Mouse (Mus musculus) urinary bladder, postnatal 4 days (tissue): Measurements from ENCODE around the gene Epha4.

Source experiments
- DNase-seq, 2 experiments: peaks; one replicate each; pipeline ENCODE4 v3.0.0; 2021 to 2022; ENCODE audit warnings: low spot score in 2 of 2

The Epha4 gene

DNA sequence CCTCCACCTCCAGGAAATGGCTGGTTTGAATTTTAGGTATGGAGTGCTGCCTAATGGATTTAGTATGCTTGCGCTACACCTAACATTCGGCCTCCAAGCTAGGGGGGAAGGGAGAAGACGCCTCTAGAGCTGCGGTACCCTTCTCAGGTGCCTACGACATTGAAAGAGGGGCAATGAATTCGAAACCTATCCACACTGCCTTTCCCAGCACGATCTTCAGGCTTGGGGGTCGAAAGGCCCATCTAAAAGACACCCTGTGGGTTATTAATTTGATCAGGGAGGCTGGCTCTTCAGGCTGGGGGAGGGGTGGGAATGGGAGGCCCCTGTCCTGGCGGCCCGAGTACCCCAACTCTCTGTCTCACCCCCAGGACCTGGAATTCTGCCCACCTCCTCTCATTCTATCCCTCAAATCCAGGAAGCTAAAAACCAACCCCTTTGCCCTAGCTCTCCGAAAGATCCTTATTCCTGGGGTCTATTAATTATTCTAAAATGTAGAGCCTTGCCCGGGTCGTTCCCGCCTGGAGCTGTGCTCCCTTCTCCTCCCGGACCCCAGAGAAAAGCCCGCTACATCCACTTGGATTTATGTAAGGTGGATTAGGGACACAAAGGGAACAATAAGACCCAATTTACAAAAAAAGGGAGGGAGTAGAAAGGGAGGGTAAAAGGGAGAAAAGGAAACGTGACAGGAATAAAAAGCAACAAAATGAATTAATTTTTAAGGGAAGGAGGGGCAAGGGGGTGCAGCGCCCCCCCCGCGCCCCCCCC, 2.3 kb downstream of the Epha4 start:
- no peak for DNase-seq

DNA sequence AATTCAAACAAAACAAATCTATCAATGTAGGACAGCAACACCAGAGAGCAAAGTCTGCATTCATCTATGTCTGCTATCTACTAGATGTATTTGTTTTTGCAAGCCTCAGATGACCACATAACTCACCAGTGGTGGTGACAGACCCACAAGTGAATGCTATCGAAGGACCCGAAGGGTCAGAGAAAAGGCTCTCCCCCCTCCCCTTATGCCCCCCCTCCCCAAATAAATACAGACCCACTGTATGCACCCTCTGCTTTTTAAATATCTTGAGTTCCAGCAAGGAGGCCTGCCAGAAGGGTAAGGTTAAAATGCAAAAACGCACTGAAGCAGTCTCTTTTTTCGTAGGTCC, 2.9 kb downstream of the Epha4 start:
- no peak for DNase-seq

DNA sequence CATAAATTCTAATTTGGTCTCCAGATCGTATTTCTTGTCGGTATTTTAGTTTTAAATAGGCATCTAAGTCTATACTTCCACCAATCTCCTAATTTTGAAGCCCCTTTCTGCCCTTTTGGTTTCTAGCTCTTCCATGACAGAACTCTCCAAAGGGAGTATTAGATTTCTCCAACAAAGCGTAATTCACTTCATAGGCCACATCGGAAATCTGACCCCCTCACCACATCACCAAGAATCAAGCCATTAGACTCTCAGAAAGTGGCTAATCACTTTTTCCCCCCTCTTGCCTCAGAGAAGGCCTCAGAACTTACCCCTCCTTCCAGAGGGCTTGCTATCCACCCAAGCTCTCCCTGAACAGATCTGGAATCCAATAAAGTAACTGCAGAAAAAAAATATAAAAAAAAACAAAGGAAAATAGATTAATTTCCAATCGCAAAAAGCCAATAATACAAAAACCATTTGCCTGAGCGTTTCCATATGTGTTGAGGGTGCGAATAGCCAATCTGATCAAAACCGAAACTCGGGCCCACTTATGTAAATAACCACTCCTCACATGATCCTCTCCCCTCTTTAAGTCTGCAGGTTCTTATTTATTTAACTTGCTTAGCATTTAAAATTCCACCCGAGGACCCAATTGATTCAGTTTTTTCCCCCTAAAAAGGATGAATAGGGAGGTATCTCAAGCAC, 3.4 kb downstream of the Epha4 start:
- no peak for DNase-seq

DNA sequence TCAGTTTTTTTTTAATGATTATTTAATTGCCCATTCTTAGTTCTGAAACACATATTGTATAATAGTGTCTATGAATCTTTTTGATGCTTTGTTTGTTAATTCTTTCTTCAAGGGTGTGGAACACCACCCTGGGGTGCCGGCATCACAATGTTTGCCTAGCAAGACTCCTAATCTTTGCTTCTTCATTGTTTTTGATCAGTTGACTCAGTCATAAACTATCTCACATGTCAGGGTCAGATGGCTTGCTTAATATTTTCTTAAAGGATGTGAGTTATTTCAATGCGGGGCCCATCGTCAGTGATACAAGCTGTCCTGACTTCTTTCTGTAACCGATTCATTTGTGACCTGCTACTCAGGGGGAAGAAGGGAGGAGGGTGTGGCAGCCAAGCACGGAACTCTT, 4.3 kb downstream of the Epha4 start:
- DNase-seq, result no peak

DNA sequence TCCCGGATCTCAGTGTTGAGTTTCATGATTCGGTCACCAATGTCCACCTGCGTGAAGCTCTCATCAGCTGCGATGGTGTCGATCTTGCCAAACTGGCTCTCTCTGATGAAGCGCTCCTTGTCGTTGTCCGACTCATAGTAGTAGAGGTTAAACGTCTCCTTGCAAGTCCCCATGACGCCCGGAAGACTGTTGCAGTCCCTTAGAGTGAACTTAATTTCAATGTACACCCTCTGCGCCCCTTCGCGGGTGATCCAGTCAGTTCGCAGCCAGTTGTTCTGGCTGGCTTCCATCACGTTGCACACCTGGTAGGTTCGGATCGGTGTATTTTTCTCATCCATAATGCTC, 8.1 kb downstream of the Epha4 start:
- DNase-seq, result no peak

DNA sequence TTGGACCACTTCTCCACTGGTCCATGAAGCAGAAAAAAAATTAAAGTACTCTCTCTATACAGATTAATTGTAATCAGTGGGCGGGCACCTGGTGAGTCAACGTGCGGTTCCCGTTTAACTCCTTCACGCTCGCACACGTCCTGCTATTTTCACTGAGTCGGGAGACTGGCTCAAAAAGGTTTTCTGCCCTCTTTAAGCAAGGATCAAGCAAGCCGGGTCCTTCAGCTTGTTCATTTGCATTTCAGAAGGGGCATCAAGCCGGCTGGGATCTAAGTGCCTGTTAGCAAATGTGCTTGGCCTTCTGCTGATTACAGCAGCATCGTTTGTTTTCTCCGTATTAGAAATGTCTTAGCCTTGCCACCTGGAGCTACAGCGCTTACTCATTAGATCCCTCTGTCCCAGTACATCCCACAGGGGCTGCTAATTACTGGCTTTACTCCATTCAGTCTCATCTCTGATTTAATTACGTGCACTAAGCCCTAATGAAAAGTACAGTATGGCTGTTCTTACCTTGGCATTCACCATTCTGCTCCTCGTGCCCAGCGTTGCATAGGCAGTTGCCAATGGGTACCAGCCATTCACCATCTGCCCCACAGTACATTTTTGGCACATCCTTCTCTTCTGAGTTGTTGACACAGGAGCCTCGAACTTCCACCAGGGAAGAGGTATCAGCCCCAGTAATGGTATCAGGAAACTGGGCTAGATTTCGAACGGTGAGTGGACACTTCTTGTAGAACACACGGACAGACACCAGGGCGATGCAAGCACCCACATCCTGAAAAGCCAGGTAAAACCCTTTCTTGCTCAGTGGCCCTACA, 8.6 kb downstream of the Epha4 start:
- no peak for DNase-seq

DNA sequence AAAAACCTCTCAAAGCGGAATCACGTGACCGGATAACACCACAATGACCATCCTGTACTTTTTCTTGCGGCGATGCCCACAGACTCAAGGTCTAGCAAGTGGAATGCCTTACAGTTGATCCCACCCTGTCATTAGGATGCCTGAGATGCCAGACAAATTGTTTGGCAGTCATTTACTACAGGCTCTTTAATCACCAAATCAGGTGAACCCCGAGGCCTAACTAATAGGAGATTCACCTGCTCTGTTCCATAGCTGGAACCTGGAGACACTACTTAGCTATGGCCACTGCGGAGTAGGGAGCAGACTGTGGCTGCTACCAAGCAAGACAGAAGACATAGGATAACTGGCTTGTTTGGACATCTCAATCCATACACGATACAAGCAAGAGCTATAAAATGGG, 9.6 kb downstream of the Epha4 start:
- no peak for DNase-seq

DNA sequence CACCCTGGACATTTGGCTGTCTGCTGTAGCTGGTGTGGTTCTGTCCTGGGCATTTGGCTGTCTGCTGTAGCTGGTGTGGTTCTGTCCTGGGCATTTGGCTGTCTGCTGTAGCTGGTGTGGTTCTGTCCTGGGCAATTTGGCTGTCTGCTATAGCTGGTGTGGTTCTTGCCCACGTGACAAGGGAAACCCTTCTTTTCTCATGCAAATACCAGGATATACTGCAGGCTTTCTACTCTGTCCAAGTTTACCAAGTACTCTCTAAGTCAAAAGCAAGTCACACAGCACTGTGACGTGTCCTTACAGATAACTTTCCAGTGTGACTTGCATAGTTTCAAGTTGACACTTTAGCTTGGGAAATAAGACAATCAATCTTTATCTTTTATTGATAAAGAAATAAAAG, 10.1 kb downstream of the Epha4 start:
- no peak for DNase-seq

DNA sequence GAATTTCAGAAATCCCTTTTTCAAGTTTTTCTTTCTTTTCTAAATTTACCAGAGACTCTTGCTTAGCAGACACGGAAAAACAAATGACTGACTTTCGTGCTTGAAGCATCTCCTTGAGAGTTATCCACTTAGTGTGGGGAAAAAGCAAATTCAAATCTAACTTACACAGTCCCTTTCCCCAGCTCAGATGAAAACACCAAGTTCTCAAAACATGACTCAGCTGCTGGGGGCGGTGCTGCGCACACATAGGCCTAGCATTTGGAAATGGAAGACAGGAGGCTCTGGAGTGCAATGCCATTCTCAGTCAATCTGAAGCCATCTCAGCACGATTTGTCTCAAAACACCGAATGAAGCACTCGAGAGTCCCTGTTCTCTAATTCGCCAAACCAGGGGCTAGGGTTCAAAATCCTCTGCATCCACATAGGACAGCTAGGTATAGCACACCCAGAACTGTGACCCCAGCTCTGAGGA, 11.1 kb downstream of the Epha4 start:
- DNase-seq, result no peak

DNA sequence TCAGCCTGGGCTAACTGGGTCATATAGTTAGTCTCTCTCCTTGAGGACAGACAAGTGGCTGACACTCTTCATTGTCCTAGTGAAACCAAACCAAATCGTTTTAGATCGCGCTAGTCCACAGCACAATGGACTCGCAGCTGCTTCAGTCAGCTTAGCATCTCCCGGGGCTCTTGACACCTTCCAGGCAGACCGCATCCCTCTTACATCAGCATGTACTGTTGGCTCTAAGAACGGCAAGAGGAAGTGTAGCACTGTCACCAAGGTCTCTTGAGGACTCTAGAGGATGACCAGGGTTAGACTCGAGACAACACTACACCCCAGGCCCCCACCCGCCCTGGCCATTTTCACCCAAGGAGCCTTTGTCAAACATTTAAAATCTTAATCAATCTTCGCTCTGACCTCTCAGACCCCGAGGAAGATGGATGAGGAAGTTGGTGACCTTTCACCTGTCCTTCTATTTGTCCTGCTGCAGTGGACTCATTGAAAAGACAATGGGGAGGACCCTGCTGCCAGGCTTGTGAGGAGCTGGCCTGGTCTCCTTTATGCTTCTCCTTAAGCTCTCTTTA, 12.3 kb downstream of the Epha4 start:
- no peak for DNase-seq

DNA sequence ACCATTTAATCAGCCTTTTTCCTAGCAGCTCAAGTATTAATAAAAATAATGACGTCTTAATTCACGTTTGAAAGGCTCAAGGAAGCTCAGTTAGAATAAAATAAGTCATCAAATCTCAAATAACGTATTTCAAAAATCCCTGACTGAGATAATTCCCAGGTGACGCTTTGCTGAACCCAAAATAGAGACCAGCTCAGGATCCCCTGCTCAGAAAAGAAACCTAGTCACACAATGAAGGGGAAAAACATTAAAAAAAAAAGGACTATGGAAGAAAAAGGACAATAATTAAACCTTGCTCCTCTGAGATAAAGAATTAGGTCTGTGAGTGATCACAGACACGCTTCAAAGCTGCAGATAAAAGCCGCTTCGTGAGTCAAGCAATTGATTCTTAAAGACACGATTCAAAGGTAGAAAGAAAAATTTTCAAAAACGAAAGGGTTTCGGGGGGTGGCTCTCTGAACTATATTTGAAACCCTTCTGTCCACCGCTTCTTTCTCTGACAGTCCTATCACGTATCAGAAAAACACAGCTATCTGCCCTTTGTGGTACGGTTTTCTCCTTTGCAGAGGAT, 13.4 kb downstream of the Epha4 start:
- DNase-seq, result no peak

DNA sequence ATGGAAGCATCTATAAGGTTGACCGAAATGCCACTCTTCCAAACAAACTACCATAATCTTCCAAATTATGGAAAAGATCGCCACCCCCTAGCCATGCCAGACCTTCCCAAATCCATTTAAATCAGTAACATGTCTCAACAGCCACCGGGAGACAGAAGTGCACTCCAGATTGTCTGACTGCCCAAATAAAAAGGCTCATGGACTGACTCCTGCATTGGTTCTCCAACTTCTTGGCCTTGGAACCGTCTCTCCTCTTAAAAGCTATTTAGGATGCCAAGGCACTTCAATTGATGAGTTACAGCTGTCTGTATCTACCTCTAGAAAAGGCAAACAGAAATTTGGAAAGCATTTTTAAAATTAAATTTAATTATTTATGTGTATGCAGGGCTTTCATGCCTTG, 17.4 kb downstream of the Epha4 start:
- no peak for DNase-seq

DNA sequence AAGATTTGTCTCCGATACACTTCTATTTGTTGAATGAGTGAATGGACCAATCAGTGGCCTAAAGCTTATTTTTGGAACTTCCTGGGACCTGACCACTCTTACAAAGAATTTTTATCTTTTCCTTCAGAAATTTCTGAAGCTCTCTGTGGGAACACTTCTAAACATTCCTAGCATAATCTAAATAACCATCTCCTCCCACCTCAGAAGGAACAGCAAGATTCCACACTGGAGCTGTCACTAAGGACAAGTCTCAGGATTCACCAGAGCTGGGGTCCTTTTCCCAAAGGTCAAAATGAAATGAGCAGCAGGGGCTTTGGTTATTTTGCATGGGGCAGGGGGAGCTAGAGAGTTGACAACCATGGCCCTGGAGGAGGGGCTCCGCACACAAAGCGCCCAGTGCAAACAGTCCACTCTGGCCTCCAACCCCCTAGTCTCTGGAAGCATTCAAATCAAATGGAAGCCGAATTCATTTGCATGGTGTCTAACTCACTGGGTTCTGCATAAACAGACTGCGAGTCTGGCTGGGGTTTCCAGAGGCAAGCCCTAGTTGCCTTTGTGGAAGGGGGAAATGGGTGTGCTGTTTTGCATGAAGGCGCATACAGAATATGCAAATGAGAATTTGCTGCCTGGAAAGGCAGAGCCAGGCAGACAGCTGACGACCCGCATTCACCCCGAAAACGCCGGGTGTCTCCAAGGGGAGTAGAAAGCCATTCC, 18.3 kb downstream of the Epha4 start:
- no peak for DNase-seq

DNA sequence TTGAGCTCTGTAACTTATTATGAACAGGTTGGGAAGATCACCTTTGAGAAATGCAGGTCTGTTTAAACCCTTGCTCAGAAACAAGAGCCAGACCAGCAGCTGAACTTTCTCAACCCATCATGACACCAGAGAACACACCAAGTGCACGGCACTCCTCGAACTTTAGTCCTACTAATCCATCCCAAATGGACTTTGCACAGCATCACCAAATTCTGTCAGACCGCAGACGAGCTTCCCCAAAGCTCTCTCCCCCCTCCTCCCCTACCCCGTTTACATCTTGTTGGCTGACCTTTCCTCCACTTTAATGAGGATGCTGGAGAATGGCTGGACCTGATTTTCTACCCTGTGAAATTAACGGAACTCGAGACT, 19.1 kb downstream of the Epha4 start:
- no peak for DNase-seq

DNA sequence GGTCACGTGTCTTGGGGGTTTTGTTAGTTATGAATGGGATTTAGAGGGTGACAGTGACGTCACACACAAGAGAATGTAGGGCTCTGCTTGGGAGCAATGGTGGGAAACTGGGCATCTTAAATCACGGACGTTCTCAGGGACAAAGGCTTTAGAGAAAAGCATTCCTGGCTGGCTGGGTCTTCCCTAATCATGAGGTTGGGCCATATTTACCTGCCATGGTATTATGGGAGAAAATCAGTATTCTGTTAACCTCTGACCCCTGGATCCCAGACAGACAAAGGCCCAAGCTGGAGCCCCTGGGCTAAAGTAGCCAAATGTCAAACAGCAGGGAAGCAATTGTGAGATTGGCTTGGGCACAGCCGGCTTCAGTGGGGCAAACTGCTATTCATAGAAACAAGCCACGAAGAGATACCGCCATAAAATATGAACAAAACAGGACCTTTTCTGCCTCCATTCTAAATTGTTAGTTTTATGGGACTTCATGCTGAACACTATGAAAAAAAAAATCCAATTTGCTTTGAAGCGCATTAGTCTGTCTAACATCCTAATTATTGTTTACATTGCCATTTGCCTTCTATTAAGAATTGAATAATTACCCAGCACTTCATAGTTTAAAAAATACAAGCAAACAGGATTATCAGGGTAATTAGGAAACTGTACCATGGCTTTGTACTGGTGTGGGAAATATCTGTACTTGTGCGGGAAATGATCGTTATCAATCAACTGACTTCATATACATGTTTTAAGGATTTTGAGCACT, 19.7 kb downstream of the Epha4 start:
- no peak for DNase-seq

DNA sequence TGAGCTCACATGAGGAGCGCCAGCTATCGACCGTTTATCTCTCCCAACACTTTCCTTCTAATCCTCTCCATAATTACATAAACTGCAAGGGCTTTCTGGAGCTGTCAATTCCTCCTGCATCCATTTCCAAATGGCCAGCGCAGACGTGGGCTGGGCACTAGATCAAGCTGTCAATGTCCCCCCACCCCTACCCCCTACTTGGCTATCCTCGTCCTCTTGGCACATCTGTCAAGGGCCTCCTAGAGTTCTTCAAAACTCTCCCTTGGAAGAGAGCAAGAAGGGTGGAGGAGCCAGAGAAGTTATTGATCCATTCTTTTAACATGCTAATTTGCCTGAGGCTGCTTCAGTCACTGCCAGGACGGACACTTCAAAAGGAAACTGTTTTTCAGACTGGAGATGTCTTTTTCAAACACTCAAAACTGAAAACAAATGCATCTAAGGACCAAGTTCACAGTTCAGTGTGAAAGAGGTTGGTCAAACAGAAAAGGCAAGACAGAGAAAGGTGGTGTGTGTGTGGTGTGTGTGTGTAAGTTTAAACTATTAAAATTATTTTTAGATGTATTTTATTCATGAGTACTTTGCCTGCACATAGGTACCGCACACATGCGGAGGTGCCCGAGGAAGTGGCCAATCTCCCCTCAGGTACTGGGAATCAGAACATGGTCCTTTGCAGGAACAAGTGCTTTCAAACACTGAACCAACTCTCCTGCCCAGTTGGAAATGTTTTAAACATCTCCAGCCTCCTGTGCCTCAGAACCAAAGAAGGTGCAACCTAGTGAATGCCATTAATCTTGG, 20.9 kb downstream of the Epha4 start:
- DNase-seq, result no peak

DNA sequence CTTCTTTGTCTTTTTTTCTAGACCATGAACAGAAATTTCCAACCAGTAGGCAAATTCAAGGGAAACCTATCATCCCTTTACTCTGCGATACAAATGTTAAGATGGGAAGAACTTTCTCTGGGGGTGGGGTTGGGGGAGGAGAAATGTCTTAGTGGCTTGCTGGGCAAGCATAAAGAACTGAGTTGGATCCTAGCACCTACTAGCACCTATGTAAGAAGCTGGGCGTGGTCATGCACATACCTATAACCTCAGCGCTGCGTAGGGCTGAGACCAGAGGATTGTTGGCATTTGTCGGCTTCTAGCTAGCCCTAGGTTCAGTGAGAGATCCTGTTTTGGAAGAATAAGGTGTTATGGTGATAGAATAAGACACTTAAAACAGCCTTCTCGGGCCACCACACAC, 24.7 kb downstream of the Epha4 start:
- DNase-seq, result no peak

DNA sequence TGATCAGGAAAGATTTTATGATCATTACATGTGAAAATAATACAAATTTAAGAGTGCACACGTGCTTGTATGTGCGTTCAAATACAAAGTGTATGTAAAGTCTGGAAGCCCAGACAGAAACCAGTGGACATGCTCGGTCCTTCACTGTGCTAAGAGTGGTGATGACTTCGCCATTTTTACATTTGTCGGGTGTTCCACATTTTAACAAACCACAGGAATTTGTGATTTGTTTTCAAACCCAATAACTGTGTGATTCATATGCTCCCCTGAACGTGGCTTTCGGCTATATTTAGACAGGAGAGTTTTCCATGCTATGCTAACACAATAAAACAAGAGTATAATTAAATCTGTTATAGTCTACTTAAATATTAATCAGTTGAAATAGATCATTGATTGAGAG, 25.5 kb downstream of the Epha4 start:
- DNase-seq, result no peak

DNA sequence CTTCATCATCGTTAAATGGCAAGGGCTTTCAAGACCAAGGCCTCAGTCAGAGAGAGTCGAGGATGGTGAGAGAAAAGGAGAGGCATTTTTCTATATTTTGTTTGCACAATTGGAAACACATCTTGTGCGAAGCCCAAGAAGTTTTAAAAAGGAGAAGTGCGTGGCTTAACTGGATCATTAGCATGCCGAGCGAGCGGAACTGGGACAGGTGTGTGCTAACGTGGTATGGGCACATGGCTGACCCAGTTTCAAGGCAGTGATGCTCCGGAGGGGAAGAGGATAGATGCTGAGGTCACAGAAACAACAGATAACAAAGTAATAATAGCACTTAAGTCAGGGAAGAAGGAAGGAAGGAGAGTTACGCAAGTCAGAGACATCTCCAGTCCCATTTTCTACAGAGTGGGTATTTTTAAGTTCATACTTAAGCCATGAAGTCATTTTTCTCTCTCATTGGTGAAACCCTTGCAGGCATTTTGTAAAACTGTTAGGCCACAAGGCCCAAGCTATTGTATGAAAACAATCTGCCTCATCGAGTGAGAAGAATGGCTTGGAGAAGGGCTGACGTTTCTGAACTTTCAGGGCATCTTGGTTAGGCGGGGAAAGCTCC, 26.9 kb downstream of the Epha4 start:
- DNase-seq, result no peak
